Mouse (Mus musculus) frontal cortex, adult (tissue): ENCODE measurements around the gene Tigit.

Experiments used
- ATAC-seq: cut with Nextera tagmentation; 2 replicates; pipeline ENCODE4 v1.9.2; 2017; ENCODE audit warnings: mild to moderate bottlenecking, moderate library complexity, mixed read lengths; ENCODE audit not compliant: low TSS enrichment

Gene Tigit

GRCm38 (mm10) chr16:43663978-43664579 lies at the start of gene Tigit:
Tigit (minus strand) TSS chr16:43664146.
- ATAC-seq: no peak

- no peak for ATAC-seq
Measured at GRCm38 (mm10) chr16:43711361-43711760, 47.4 kb upstream of the Tigit start.

- ATAC-seq: no peak
Measured at GRCm38 (mm10) chr16:43710651-43711050, 46.7 kb upstream of the Tigit start.

- no peak for ATAC-seq
Measured at GRCm38 (mm10) chr16:43710134-43710475, 46.2 kb upstream of the Tigit start.

GRCm38 (mm10) chr16:43709432-43710133 lies 45.6 kb upstream of the Tigit start:
- no peak for ATAC-seq

GRCm38 (mm10) chr16:43709062-43709413 lies 45.1 kb upstream of the Tigit start:
- ATAC-seq: no peak

GRCm38 (mm10) chr16:43708335-43709061 lies 44.6 kb upstream of the Tigit start:
- ATAC-seq: no peak

- ATAC-seq: no peak
Measured at GRCm38 (mm10) chr16:43701765-43702504, 38.0 kb upstream of the Tigit start.

GRCm38 (mm10) chr16:43700575-43700974 lies 36.6 kb upstream of the Tigit start:
- ATAC-seq: peak; percentile 76

GRCm38 (mm10) chr16:43698735-43699649 lies 35.0 kb upstream of the Tigit start:
- peak; percentile 83 for ATAC-seq

- no peak for ATAC-seq
Measured at GRCm38 (mm10) chr16:43697772-43698171, 33.8 kb upstream of the Tigit start.

GRCm38 (mm10) chr16:43695852-43696251 lies 31.9 kb upstream of the Tigit start:
- no peak for ATAC-seq

- ATAC-seq: no peak
Measured at GRCm38 (mm10) chr16:43694104-43694503, 30.2 kb upstream of the Tigit start.

GRCm38 (mm10) chr16:43692611-43693010 lies 28.7 kb upstream of the Tigit start:
- no peak for ATAC-seq

GRCm38 (mm10) chr16:43691741-43692140 lies 27.8 kb upstream of the Tigit start:
- ATAC-seq: no peak

- ATAC-seq: peak; percentile 97
Measured at GRCm38 (mm10) chr16:43690912-43691311, 27.0 kb upstream of the Tigit start.

GRCm38 (mm10) chr16:43690211-43690690 lies 26.3 kb upstream of the Tigit start:
- ATAC-seq: no peak

- ATAC-seq: no peak
Measured at GRCm38 (mm10) chr16:43687968-43688367, 24.0 kb upstream of the Tigit start.

GRCm38 (mm10) chr16:43674400-43674799 lies 10.5 kb upstream of the Tigit start:
- no peak for ATAC-seq

- ATAC-seq: no peak
Measured at GRCm38 (mm10) chr16:43672697-43673096, 8.8 kb upstream of the Tigit start.

GRCm38 (mm10) chr16:43671972-43672371 lies 8.0 kb upstream of the Tigit start:
- ATAC-seq: no peak
